Mouse (Mus musculus) T-helper 17 cell (primary cell): ENCODE data around the gene Rad50.

Experiments used
- in situ Hi-C, 2 experiments: fragments of 300-600 bp; cut with MboI, MseI; formaldehyde crosslinking; loops; 1 replicate in 1 of 2; 2 replicates in 1 of 2; pipeline ENCODE4 v1.15.1; 2025; ENCODE audit warnings: high pct_unique_total_duplicates in 2 of 2

The Rad50 gene

GRCm38 (mm10) chr11:53699351-53699750, 7.8 kb downstream of the Rad50 start:
- in situ Hi-C loops = no loop called here

GRCm38 (mm10) chr11:53698521-53698920, 8.6 kb downstream of the Rad50 start:
- in situ Hi-C loops = no loop called here

- in situ Hi-C loops = no loop called here
Observed at GRCm38 (mm10) chr11:53691979-53692378, 15.1 kb downstream of the Rad50 start.

GRCm38 (mm10) chr11:53682994-53683530, 24.1 kb downstream of the Rad50 start:
- in situ Hi-C loops = no loop called here

- in situ Hi-C loops = no loop called here
Observed at GRCm38 (mm10) chr11:53682170-53682569, 24.9 kb downstream of the Rad50 start.

GRCm38 (mm10) chr11:53681686-53682085, 25.4 kb downstream of the Rad50 start:
- in situ Hi-C loops = no loop called here

- in situ Hi-C loops = no loop called here
Observed at GRCm38 (mm10) chr11:53680141-53680540, 27.0 kb downstream of the Rad50 start.

GRCm38 (mm10) chr11:53671414-53671813, 35.7 kb downstream of the Rad50 start:
- in situ Hi-C loops = no loop called here

GRCm38 (mm10) chr11:53664091-53664490, 43.0 kb downstream of the Rad50 start:
- in situ Hi-C loops = no loop called here

GRCm38 (mm10) chr11:53662794-53663674, 44.1 kb downstream of the Rad50 start:
- in situ Hi-C loops = no loop called here

GRCm38 (mm10) chr11:53657828-53658227, 49.3 kb downstream of the Rad50 start:
- in situ Hi-C loops = no loop called here

GRCm38 (mm10) chr11:53657381-53657780, 49.7 kb downstream of the Rad50 start:
- in situ Hi-C loops = no loop called here

- in situ Hi-C loops = no loop called here
Observed at GRCm38 (mm10) chr11:53656558-53657202, 50.4 kb downstream of the Rad50 start.

GRCm38 (mm10) chr11:53655043-53655442, 52.1 kb downstream of the Rad50 start:
- in situ Hi-C loops = no loop called here

GRCm38 (mm10) chr11:53652427-53652826, 54.7 kb downstream of the Rad50 start:
- in situ Hi-C loops = loop anchor here in 1 of 2 experiments (5.0 kb wide), 1 partner anchor 65 kb away; no protein-coding TSS in a partner anchor

- in situ Hi-C loops = loop anchor here in 1 of 2 experiments (5.0 kb wide), 1 partner anchor 64 kb away; no protein-coding TSS in a partner anchor
Observed at GRCm38 (mm10) chr11:53651441-53651840, 55.7 kb downstream of the Rad50 start.

- in situ Hi-C loops = no loop called here
Observed at GRCm38 (mm10) chr11:53644017-53644416, 63.1 kb downstream of the Rad50 start.

- in situ Hi-C loops = no loop called here
Observed at GRCm38 (mm10) chr11:53642744-53643279, 64.3 kb downstream of the Rad50 start.

GRCm38 (mm10) chr11:53637803-53638260, 69.3 kb downstream of the Rad50 start:
- in situ Hi-C loops = no loop called here

- in situ Hi-C loops = no loop called here
Observed at GRCm38 (mm10) chr11:53637046-53637802, 69.9 kb downstream of the Rad50 start.

GRCm38 (mm10) chr11:53636183-53636646, 70.9 kb downstream of the Rad50 start:
- in situ Hi-C loops = no loop called here
